Mouse (Mus musculus): ENCODE data around the gene Galnt14. TPM values are rescaled to one million over a fixed set of nuclear protein-coding genes. Genes with fewer than 3 reads are reported as not detected.
A peak's percentile ranks its signal among the peaks of the same experiment; 100 is the strongest.

Gene Galnt14
- polyA plus RNA-seq, 1 experiment from 2014 or later: 0.75 TPM

DNA sequence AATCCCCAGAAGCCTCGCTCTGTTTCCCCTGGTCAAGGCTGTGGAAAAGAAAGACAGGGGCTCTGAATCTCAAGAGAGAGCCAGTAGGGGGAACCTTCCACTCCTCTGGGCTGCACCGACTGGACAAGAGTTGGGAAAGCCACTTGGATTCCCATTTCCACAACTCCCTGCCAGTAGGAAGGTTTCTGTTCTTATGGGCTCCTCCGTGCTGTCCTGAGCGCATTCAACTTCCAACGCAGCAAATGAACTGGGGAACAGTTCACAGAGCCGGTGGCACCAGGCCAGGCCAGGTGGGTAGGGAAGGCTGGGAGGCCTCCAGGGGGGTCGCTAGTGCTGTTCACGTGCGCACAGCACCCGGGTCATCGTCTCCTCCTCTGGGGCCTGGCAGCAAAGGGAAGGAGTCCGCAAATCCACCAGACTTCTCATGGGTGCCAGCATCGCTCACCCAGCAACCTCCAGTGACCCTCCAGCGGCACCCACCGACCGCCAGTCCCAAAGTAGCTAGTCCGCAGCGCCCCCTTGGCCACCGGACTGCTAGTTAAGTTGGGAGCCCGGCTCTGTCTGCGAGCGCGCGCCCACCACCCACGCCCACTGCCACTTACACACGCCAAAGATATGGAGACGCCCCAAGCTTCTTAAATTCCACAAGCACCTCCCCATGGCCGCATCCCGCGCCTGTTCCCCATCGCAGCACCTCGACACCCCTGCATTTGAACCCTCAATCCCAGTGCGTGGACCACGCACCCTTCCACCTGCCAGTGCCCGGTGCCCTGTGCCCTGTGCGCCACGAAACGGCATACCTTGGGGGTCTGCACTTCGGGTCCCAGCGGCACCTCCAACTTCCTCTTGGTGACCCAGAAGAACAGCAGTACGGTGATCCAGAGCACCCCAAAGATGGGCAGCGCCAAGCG, 867 bp downstream of the Galnt14 start:
- peaks cover 6% of the 10 kb centered on the region for H3K9me3 ChIP-seq (replicated peaks; ENCODE audit: control insufficient read depth, low read length)
- H3K27me3 ChIP-seq (ENCODE audit: control insufficient read depth, insufficient read depth, low read length): peaks cover 61% of the 10 kb centered on the region
- WGBS: 2% methylated on average over 43 of the region's 43 CpGs
- no peak overlapping the region for H3K27ac ChIP-seq (ENCODE audit: low read length)
- H3K4me2 ChIP-seq (ENCODE audit: low read depth, low read length): peak overlapping the region; percentile 98
- peaks cover 5% of the 10 kb centered on the region; the same call in 1 of the 2 replicates for H3K4me1 ChIP-seq (ENCODE audit: control insufficient read depth, insufficient read depth, low read length)
- no peak; the same call in 1 of the 2 replicates for ATAC-seq (replicated peaks; ENCODE audit: extremely low read depth, insufficient read depth, low FRiP score)
- H3K36me3 ChIP-seq (ENCODE audit: control insufficient read depth, insufficient read depth): no peaks in the 10 kb centered on the region
- peak overlapping the region; percentile 65 for H3K4me3 ChIP-seq (ENCODE audit: low read length)
- peak overlapping the region; percentile 61 for H3K9ac ChIP-seq (ENCODE audit: low read length)

DNA sequence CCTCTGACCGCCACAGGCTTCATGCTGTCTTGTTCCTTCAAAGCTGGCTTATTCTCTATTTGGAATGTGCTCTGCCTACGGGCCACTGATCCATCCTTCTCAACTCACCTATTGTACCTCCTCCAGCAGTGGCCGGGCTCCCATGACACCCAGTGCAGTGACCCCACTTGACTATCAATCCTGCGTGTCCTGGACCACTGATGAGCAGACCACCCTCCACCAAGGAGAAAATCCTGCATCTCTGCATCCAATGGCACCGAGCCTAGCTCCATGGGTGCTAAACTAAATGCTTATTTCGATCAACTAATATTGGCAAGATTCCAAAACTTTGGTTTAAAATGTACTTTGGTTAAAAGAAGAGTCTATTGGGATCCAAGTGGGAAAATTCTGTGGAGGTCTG, 1.8 kb downstream of the Galnt14 start:
- no peak overlapping the region for H3K27ac ChIP-seq (ENCODE audit: low read length)
- no peak overlapping the region for H3K4me2 ChIP-seq (ENCODE audit: low read depth, low read length)
- peaks cover 6% of the 10 kb centered on the region for H3K9me3 ChIP-seq (replicated peaks; ENCODE audit: control insufficient read depth, low read length)
- peaks cover 5% of the 10 kb centered on the region; the same call in 1 of the 2 replicates for H3K4me1 ChIP-seq (ENCODE audit: control insufficient read depth, insufficient read depth, low read length)
- no peak overlapping the region for H3K9ac ChIP-seq (ENCODE audit: low read length)
- ATAC-seq (replicated peaks; ENCODE audit: extremely low read depth, insufficient read depth, low FRiP score): no peak
- 91% methylated on average over 6 of the region's 6 CpGs for WGBS
- peaks cover 53% of the 10 kb centered on the region for H3K27me3 ChIP-seq (ENCODE audit: control insufficient read depth, insufficient read depth, low read length)
- H3K4me3 ChIP-seq (ENCODE audit: low read length): no peak overlapping the region
- no peaks in the 10 kb centered on the region for H3K36me3 ChIP-seq (ENCODE audit: control insufficient read depth, insufficient read depth)

DNA sequence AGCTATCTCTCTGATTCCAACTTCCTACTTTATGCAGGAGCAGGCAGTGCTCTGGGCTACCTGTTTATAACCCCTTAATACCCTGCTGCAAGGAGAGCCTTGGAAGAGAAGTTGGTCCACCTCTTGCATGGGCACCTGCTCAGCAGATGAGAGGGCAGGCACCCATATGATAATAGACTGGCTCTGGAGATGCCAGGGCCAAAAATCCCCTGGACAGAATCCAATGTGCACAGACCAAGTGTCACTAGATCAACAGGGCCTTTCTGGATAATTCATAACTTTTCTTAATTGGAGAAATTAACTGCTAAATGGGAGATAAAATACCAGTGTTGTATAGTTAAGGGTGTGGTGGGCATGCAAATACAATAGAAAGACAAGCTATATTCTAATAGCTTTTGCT, 6.7 kb downstream of the Galnt14 start:
- no peak for ATAC-seq (replicated peaks; ENCODE audit: extremely low read depth, insufficient read depth, low FRiP score)
- no peak overlapping the region for H3K4me2 ChIP-seq (ENCODE audit: low read depth, low read length)
- no peak overlapping the region for H3K4me3 ChIP-seq (ENCODE audit: low read length)

DNA sequence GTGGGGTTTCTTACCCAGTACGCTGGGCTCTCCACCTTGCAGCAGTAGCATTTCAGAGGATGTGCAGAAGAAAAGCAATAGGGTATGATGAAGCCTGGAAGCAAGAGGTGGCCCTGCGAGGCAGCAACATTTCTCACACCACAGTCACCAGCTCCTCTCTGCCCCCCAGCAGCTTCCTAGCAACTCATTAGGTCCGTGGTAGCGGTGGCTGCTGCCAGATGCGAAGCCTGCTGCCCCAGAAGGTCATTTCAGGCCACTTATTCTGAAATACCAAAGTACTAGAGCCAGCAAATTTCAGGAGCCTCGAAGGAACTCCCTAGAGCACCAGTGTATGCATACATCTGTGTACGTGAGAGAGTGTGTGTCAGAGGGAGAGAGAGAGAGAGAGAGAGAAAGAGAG, 9.2 kb downstream of the Galnt14 start:
- Histone ChIP-seq H3K4me2 (ENCODE audit: low read depth, low read length) (no peak overlapping the region), H3K4me1 (ENCODE audit: control insufficient read depth, insufficient read depth, low read length) (no peaks in the 10 kb centered on the region), H3K27me3 (ENCODE audit: control insufficient read depth, insufficient read depth, low read length) (no peaks in the 10 kb centered on the region), H3K36me3 (ENCODE audit: control insufficient read depth, insufficient read depth) (no peaks in the 10 kb centered on the region), H3K9me3 (replicated peaks; ENCODE audit: control insufficient read depth, low read length) (no peaks in the 10 kb centered on the region), H3K9ac (ENCODE audit: low read length) (no peak overlapping the region), H3K4me3 (ENCODE audit: low read length) (no peak overlapping the region), H3K27ac (ENCODE audit: low read length) (no peak overlapping the region)
- ATAC-seq (replicated peaks; ENCODE audit: extremely low read depth, insufficient read depth, low FRiP score): no peak
- whole genome bisulfite sequencing: 36% methylated on average over 7 of the region's 7 CpGs

More for the DNA sequence above, 6.7 kb downstream of the Galnt14 start:
- no peaks in the 10 kb centered on the region for H3K36me3 ChIP-seq (ENCODE audit: control insufficient read depth, insufficient read depth)
- H3K9ac ChIP-seq (ENCODE audit: low read length): no peak overlapping the region
- H3K27ac ChIP-seq (ENCODE audit: low read length): no peak overlapping the region
- H3K27me3 ChIP-seq (ENCODE audit: control insufficient read depth, insufficient read depth, low read length): peaks cover 8% of the 10 kb centered on the region
- no peaks in the 10 kb centered on the region for H3K4me1 ChIP-seq (ENCODE audit: control insufficient read depth, insufficient read depth, low read length)
- peaks cover 6% of the 10 kb centered on the region for H3K9me3 ChIP-seq (replicated peaks; ENCODE audit: control insufficient read depth, low read length)

DNA sequence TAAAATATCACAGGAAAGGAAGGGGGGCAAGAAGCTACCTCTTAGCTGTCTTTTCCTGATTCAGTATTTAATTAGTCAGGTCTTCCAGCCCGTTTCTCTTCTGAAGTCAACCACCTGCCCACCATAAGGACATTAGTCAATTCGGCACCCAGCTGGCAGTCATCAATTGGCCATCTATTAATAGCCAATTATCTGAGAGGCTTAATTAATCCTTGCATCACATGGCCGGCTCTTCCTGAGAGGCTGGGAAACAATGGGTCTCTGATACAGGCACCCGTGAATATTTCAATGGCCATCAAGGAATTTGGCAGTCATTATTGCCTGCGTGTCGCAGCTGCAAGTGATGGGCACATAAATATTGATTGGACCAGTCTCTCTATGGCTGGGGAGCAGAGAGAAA, 10.4 kb downstream of the Galnt14 start:
- Histone ChIP-seq H3K36me3 (ENCODE audit: control insufficient read depth, insufficient read depth) (no peaks in the 10 kb centered on the region), H3K4me1 (ENCODE audit: control insufficient read depth, insufficient read depth, low read length) (no peaks in the 10 kb centered on the region), H3K4me3 (ENCODE audit: low read length) (no peak overlapping the region), H3K9me3 (replicated peaks; ENCODE audit: control insufficient read depth, low read length) (no peaks in the 10 kb centered on the region), H3K9ac (ENCODE audit: low read length) (no peak overlapping the region), H3K4me2 (ENCODE audit: low read depth, low read length) (no peak overlapping the region), H3K27ac (ENCODE audit: low read length) (no peak overlapping the region), H3K27me3 (ENCODE audit: control insufficient read depth, insufficient read depth, low read length) (no peaks in the 10 kb centered on the region)
- WGBS: 67% methylated on average over 6 of the region's 6 CpGs
- ATAC-seq (replicated peaks; ENCODE audit: extremely low read depth, insufficient read depth, low FRiP score): no peak

DNA sequence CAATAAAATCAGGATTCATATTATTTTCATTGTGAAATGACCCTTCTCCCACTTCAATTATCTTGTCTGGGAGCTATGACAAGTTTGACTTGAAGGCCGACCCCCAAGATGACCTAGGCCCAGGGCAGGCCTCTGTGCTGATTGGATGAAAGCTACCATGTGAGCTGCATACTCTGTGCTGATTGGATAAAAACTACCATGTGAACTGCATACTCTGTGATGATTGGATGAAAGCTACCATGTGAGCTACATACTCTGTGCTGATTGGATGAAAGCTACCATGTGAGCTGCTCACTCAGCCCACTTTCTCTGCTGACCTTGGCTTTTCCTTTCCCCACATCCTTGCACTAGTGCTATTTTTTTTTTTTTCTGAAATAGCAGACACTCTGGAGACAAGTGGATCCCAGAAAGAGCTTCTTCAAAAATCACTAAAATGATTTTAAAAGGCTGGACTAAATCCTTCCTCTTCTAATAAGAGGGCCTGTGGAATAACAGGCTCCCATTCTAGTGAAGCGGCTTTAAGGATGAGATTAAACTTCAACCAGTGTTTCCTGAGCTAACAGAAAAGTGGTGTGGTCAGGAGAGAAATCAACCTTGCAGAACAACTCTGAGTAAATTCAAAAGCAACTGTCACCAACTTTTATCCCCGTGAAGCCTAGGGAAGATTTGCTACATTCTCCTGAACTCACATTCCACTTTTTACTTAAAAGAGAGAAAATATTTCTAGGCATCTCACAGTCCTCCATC, 15.9 kb downstream of the Galnt14 start:
- ATAC-seq (replicated peaks; ENCODE audit: extremely low read depth, insufficient read depth, low FRiP score): no peak
- Histone ChIP-seq H3K27me3 (ENCODE audit: control insufficient read depth, insufficient read depth, low read length) (no peaks in the 10 kb centered on the region), H3K9me3 (replicated peaks; ENCODE audit: control insufficient read depth, low read length) (no peaks in the 10 kb centered on the region), H3K36me3 (ENCODE audit: control insufficient read depth, insufficient read depth) (no peaks in the 10 kb centered on the region), H3K4me2 (ENCODE audit: low read depth, low read length) (no peak overlapping the region), H3K27ac (ENCODE audit: low read length) (no peak overlapping the region), H3K4me3 (ENCODE audit: low read length) (no peak overlapping the region), H3K4me1 (ENCODE audit: control insufficient read depth, insufficient read depth, low read length) (no peaks in the 10 kb centered on the region), H3K9ac (ENCODE audit: low read length) (no peak overlapping the region)
- WGBS: 91% methylated on average over 3 of the region's 3 CpGs

DNA sequence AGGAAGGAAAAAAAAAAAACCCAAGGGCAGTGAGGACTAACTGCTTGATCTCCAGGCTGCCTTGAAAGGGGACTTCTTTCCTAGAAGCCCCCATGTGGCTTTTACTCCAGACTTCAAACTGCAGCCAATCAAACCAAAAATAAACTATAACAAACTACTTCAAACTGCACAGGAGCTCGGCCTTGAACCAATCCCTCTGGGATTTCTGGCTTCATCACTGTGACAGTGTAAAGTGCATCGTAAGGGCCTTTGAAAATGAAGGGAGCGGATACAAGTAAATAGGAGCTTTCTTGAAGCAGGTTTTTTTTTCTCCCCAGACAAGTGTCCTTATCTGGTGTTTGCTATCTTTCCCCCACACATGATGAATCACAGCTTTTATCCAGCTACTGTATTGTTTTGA, 22.0 kb downstream of the Galnt14 start:
- no peak overlapping the region for H3K9ac ChIP-seq (ENCODE audit: low read length)
- no peak overlapping the region for H3K4me2 ChIP-seq (ENCODE audit: low read depth, low read length)
- 65% methylated on average over 3 of the region's 3 CpGs for WGBS
- no peaks in the 10 kb centered on the region for H3K36me3 ChIP-seq (ENCODE audit: control insufficient read depth, insufficient read depth)
- no peaks in the 10 kb centered on the region for H3K4me1 ChIP-seq (ENCODE audit: control insufficient read depth, insufficient read depth, low read length)
- ATAC-seq (replicated peaks; ENCODE audit: extremely low read depth, insufficient read depth, low FRiP score): no peak
- no peak overlapping the region for H3K27ac ChIP-seq (ENCODE audit: low read length)
- no peaks in the 10 kb centered on the region for H3K9me3 ChIP-seq (replicated peaks; ENCODE audit: control insufficient read depth, low read length)
- H3K4me3 ChIP-seq (ENCODE audit: low read length): no peak overlapping the region
- no peaks in the 10 kb centered on the region for H3K27me3 ChIP-seq (ENCODE audit: control insufficient read depth, insufficient read depth, low read length)

DNA sequence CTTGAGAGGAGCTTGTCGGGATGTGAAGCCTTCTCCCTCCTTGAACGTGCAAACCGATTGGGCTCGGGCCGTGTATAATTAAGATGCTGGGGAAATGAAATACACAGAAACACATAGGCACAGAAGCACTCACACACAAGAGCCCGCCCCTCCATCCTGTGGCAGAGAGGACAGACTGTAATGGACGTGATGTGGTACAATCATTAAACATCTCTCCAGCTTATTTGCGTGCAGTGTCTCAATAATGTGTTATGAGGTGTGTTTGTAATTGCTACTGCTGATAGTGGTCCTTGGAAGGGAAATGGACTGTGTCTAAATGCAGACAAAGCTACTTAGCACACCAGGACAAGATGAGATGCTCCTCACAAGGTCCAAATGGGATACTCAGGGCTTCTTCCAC, 24.0 kb downstream of the Galnt14 start:
- 81% methylated on average over 8 of the region's 8 CpGs for WGBS
- no peaks in the 10 kb centered on the region for H3K27me3 ChIP-seq (ENCODE audit: control insufficient read depth, insufficient read depth, low read length)

DNA sequence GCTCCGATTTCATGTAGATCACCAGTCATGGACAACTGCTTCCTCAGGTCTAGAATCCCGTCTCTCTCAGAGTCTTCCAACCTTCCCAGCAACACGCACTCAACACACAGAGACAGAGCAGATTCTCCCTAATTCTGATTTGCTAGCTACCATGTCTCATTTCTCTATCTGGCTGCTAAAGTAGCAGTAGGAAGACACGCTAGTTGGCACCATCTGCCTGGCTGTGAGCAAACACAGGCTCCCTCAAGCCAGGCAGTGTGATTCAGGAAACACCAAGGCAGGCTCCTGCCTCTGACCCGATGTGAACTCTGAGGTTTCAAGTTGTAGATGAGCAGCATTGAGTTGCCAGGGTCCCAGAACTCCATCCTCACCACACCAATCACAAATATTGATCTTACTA, 25.5 kb downstream of the Galnt14 start:
- WGBS: 68% methylated on average over 5 of the region's 5 CpGs
- Histone ChIP-seq H3K36me3 (ENCODE audit: control insufficient read depth, insufficient read depth) (no peaks in the 10 kb centered on the region), H3K9me3 (replicated peaks; ENCODE audit: control insufficient read depth, low read length) (no peaks in the 10 kb centered on the region), H3K4me2 (ENCODE audit: low read depth, low read length) (no peak overlapping the region), H3K27ac (ENCODE audit: low read length) (no peak overlapping the region), H3K4me3 (ENCODE audit: low read length) (no peak overlapping the region), H3K9ac (ENCODE audit: low read length) (no peak overlapping the region), H3K27me3 (ENCODE audit: control insufficient read depth, insufficient read depth, low read length) (no peaks in the 10 kb centered on the region), H3K4me1 (ENCODE audit: control insufficient read depth, insufficient read depth, low read length) (no peaks in the 10 kb centered on the region)
- no peak for ATAC-seq (replicated peaks; ENCODE audit: extremely low read depth, insufficient read depth, low FRiP score)

More for the DNA sequence above, 24.0 kb downstream of the Galnt14 start:
- no peak overlapping the region for H3K4me2 ChIP-seq (ENCODE audit: low read depth, low read length)
- H3K27ac ChIP-seq (ENCODE audit: low read length): no peak overlapping the region
- H3K4me3 ChIP-seq (ENCODE audit: low read length): no peak overlapping the region
- H3K36me3 ChIP-seq (ENCODE audit: control insufficient read depth, insufficient read depth): no peaks in the 10 kb centered on the region
- no peaks in the 10 kb centered on the region for H3K9me3 ChIP-seq (replicated peaks; ENCODE audit: control insufficient read depth, low read length)
- H3K9ac ChIP-seq (ENCODE audit: low read length): no peak overlapping the region
- no peak for ATAC-seq (replicated peaks; ENCODE audit: extremely low read depth, insufficient read depth, low FRiP score)
- H3K4me1 ChIP-seq (ENCODE audit: control insufficient read depth, insufficient read depth, low read length): no peaks in the 10 kb centered on the region
